Mouse (Mus musculus) heart, postnatal 0 days (tissue): ENCODE data around the gene Zbtb25. TPM values are rescaled to one million over a fixed set of nuclear protein-coding genes. Genes with fewer than 3 reads are reported as not detected.
A peak's percentile ranks its signal among the peaks of the same experiment; 100 is the strongest.

ENCODE experiments used
- ATAC-seq: fragments of 200-750 bp; cut with Nextera tagmentation; 2 replicates; pipeline ENCODE4 v1.8.0; 2017; ENCODE audit warnings: low read depth, moderate number of reproducible peaks, moderate library complexity; ENCODE audit not compliant: insufficient read depth
- DNase-seq: peaks from one replicate; pipeline ENCODE4 v3.0.0-alpha.2; 2016; ENCODE audit warnings: low spot score
- H3K27ac ChIP-seq: fragments of 300-500 bp; sonication (generic); 2 replicates; pipeline ENCODE4 v1.5.1; 2014; ENCODE audit warnings: low read depth, mild to moderate bottlenecking
- H3K27me3 ChIP-seq: fragments of 300-500 bp; sonication (generic); 2 replicates; pipeline ENCODE4 v1.6.1; 2014; ENCODE audit warnings: low read length, mixed read lengths; ENCODE audit not compliant: control insufficient read depth, insufficient read depth
- H3K36me3 ChIP-seq: fragments of 300-500 bp; sonication (generic); replicated peaks from 2 replicates; pipeline ENCODE4 v1.6.1; 2014; ENCODE audit warnings: low read length, mixed read lengths; ENCODE audit not compliant: control insufficient read depth, insufficient read depth
- H3K4me1 ChIP-seq: fragments of 300-500 bp; sonication (generic); 2 replicates; pipeline ENCODE4 v1.6.1; 2014; ENCODE audit warnings: antibody characterized with exemption; ENCODE audit not compliant: control insufficient read depth, insufficient read depth
- H3K4me2 ChIP-seq: fragments of 300-500 bp; sonication (generic); 2 replicates; pipeline ENCODE4 v1.6.1; 2014; ENCODE audit warnings: low read depth, mild to moderate bottlenecking, low read length, moderate library complexity
- H3K4me3 ChIP-seq: fragments of 300-500 bp; sonication (generic); 2 replicates; pipeline ENCODE4 v1.5.1; 2014; ENCODE audit warnings: low read depth, low read length
- H3K9ac ChIP-seq: fragments of 300-500 bp; sonication (generic); replicated peaks from 2 replicates; pipeline ENCODE4 v1.6.1; 2014; ENCODE audit warnings: low read depth, low read length, mixed read lengths
- H3K9me3 ChIP-seq: fragments of 300-500 bp; sonication (generic); replicated peaks from 2 replicates; pipeline ENCODE4 v1.6.1; 2016; ENCODE audit warnings: low read length; ENCODE audit not compliant: control insufficient read depth
- CTCF ChIP-seq: IDR thresholded peaks from 2 replicates; pipeline ENCODE4 v1.5.1; 2016; ENCODE audit warnings: antibody characterized with exemption, control low read depth, low read depth
- EP300 ChIP-seq: IDR thresholded peaks from 2 replicates; pipeline ENCODE4 v1.6.1; 2016; ENCODE audit warnings: antibody characterized with exemption, low read depth
- WGBS: fragments of 180-500 bp; shearing (Covaris S2); extraction: QIAGEN DNeasy Blood & Tissue Kit; methylation state at CpG from one replicate; pipeline ENCODE4 v1.1.7; 2014; 5-methylcytosine and 5-hydroxymethylcytosine counted together
- polyA plus RNA-seq: library from polyadenylated mRNA; unstranded; fragments of >200 nt; fragmentation: Nextera tagmentation; extraction: Ambion mirVana; gene quantifications from 2 replicates; pipeline ENCODE4 v1.2.1, GENCODE M21; 2015
- total RNA-seq: library from RNA; depleted of rRNA; stranded (reverse); fragments of >200 nt; gene quantifications from 2 replicates; pipeline ENCODE4 v1.2.3, GENCODE M21; 2014; ENCODE audit warnings: low replicate concordance

Zbtb25 gene
- total and polyA plus RNA-seq, 2 experiments from 2014 or later: 8.1 to 10.4 TPM

DNA sequence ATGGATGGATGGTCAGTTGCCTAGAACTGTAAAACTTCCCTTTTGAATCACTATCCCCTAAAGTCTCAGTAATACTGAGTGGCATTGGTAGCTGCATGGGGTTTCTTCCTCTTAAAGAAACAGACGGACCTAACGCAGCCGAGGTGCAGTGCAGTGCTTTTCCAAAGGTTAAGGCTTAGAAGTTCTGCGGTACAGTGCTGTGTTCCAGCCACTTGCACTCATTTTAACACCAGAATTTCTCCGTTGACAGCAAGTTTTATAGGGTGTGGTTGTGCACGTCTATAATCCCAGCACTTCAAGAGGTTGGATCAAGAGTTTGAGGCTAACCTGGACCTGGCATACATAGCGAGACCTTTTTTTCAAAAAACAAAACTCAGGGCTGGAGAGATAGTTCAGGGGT lies 2.6 kb upstream of the Zbtb25 start:
- H3K27ac ChIP-seq: peak overlapping the region; percentile 94
- peak overlapping the region; percentile 81 for H3K4me2 ChIP-seq
- no peak for ATAC-seq
- no peaks in the 10 kb centered on the region for H3K27me3 ChIP-seq
- H3K9ac ChIP-seq: peak overlapping the region; percentile 82
- WGBS: 30% methylated on average over 7 of the region's 7 CpGs
- H3K9me3 ChIP-seq: no peaks in the 10 kb centered on the region
- TF ChIP-seq EP300: no peak
- H3K4me1 ChIP-seq: peaks cover 31% of the 10 kb centered on the region
- H3K36me3 ChIP-seq: no peaks in the 10 kb centered on the region
- peak overlapping the region; percentile 66 for H3K4me3 ChIP-seq
- DNase-seq: no peak

DNA sequence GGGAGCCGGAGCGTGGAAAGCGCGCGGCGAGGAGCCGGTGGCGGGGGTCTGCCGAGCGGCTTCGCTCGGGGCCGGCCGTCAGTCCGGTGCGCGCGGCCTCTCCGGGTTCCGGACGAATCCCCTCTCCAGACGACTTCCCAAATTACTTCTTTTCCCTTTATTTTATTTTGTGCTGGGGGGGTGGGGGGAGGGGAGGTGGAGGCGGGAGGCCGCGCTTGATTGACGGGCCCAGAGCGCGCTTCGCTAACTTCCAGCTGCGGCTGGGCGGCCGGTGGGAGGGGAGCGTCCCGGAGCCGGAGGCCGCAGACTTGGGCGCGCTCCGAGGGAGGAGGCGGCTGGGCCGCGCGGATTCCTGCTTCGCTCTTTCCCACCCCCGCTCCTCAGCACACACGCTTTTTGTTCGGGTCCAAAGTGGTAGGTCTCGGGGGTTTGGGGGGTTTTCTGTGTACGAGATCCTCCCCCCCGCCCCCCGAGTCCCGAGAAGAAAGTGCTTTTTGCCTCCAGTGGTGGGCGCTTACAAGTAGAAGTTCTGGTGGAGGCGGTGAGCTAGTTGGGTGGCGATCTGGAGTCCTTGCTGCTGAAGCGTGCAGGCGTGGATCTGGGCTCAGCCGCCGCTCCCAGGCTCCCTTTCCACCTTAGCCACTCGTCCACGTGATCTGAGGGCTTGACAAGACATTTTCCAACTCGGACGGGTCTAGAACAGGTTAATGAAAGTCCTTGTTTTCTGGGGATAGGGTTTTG lies 1.6 kb upstream of the Zbtb25 start:
- 0% methylated on average over 45 of the region's 63 CpGs for WGBS
- Histone ChIP-seq H3K27me3 (no peaks in the 10 kb centered on the region), H3K4me3 (peak overlapping the region; percentile 66), H3K9me3 (no peaks in the 10 kb centered on the region), H3K36me3 (no peaks in the 10 kb centered on the region), H3K4me1 (peaks cover 34% of the 10 kb centered on the region), H3K4me2 (peak overlapping the region; percentile 81), H3K27ac (peak overlapping the region; percentile 94), H3K9ac (peak overlapping the region; percentile 82)
- no peak for TF ChIP-seq EP300
- TF ChIP-seq CTCF: no peak; the same call in 1 of the 2 replicates
- ATAC-seq (peak; percentile 69), DNase-seq (peak; percentile 82)

DNA sequence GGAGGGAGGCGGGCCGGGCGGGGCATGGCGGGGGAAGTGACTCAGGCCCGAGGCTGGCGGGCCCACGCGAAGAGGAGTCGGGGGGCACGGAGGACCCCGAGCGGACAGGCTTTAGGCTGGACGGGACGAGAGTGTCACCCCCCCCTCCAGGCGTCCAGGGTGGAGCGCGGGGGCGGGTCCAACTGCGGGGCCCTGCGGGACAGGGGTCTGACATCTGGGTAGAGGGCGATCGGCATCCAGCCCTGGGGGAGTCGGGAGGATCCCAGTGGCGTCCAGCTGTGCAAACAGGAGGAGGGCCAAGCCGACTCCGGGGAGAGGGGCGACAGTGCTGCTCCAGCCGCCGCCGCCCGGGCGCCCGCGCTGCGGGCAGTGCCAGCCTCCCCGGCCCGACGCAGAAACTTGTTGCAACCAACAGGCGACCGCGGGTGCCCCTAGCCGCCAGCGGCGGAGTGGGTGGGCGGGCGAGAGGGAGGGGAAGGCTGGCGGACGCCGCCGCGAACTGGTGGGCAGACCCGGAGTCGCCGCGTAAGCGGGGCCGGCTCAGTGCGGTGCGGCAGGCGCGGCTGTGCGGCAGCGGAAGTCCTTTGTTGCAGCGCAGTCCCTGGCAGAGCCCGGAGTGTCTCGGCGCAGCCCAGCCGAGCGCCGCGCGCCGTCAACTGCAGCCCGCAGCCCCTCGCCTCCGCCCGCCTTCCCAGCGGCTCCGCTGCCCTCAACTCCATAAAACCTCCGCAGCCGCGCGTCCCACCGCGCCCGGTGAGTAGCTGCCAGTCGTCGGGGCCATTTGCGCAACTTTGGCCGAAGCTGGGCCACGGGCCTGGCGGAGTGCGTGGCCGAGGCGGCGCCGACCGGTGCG lies 802 bp upstream of the Zbtb25 start, which contains the start of gene Zbtb1:
Zbtb1 (plus strand) TSS at position 289 of the 853 bp plus-strand sequence.
- Histone ChIP-seq H3K4me1 (peaks cover 29% of the 10 kb centered on the region), H3K27me3 (no peaks in the 10 kb centered on the region)
- WGBS: under 1% methylated on average over 67 of the region's 99 CpGs

DNA sequence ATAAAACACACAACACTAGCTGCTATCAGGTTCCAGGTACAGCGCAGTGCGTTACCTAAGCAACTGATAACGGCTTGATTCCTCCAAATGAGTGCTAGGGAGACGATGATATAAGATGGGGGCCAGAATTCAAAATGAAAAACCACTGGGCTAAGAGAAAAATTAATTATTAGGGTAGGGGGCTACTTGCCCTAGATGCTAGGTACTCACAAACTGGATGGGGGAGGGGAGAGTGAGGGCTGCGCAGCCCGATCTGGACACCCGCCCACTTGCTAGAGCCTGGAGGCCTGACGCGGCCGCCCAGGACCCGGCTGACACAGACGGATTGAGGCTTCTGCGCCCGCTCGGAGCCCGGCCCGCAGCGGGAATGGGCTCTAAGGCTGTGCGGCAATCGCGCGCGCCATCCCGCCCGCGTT lies 604 bp downstream of the Zbtb25 start:
- DNase-seq (peak; percentile 39), ATAC-seq (peak; percentile 15)
- 2% methylated on average over 26 of the region's 26 CpGs for WGBS
- H3K4me1 ChIP-seq: peaks cover 27% of the 10 kb centered on the region
- H3K27me3 ChIP-seq: no peaks in the 10 kb centered on the region
- H3K4me3 ChIP-seq: peak overlapping the region; percentile 66
- no peaks in the 10 kb centered on the region for H3K9me3 ChIP-seq
- TF ChIP-seq EP300: no peak
- TF ChIP-seq CTCF: no peak
- no peaks in the 10 kb centered on the region for H3K36me3 ChIP-seq
- H3K4me2 ChIP-seq: peak overlapping the region; percentile 81
- H3K27ac ChIP-seq: peak overlapping the region; percentile 94
- H3K9ac ChIP-seq: peak overlapping the region; percentile 82

More for the DNA sequence above, 802 bp upstream of the Zbtb25 start, which contains the start of gene Zbtb1:
- peak; percentile 64 for ATAC-seq
- peak within 1 kb of the TSS; percentile 82 for H3K9ac ChIP-seq
- peak within 1 kb of the TSS; percentile 66 for H3K4me3 ChIP-seq
- no peaks in the 10 kb centered on the region for H3K9me3 ChIP-seq
- DNase-seq: peak; percentile 73
- peak within 1 kb of the TSS; percentile 94 for H3K27ac ChIP-seq
- H3K4me2 ChIP-seq: peak within 1 kb of the TSS; percentile 81
- no peaks in the 10 kb centered on the region for H3K36me3 ChIP-seq
- TF ChIP-seq EP300 (peak; percentile 18; the same call in 1 of the 2 replicates), CTCF (no peak; the same call in 1 of the 2 replicates)

- peak overlapping the region; percentile 94 for H3K27ac ChIP-seq
- DNase-seq (no peak), ATAC-seq (no peak)
- WGBS: 13% methylated on average over 9 of the region's 9 CpGs
- H3K36me3 ChIP-seq: no peaks in the 10 kb centered on the region
- peak overlapping the region; percentile 66 for H3K4me3 ChIP-seq
- H3K27me3 ChIP-seq: no peaks in the 10 kb centered on the region
- H3K9me3 ChIP-seq: no peaks in the 10 kb centered on the region
- peak overlapping the region; percentile 82; the same call in 1 of the 2 replicates for H3K9ac ChIP-seq
- H3K4me1 ChIP-seq: peaks cover 27% of the 10 kb centered on the region
- TF ChIP-seq CTCF (no peak), EP300 (no peak)
- H3K4me2 ChIP-seq: peak overlapping the region; percentile 81
These were observed 1.1 kb downstream of the Zbtb25 start for GRCm38 (mm10) chr12:76368201-76368789.
